Mouse (Mus musculus): ENCODE measurements around the gene Tssc4. TPM values are rescaled to one million over a fixed set of nuclear protein-coding genes. Genes with fewer than 3 reads are reported as not detected.
A peak's percentile ranks its signal among the peaks of the same experiment; 100 is the strongest.

Tssc4 gene
- polyA plus RNA-seq, 1 experiment: 99.9 TPM

DNA sequence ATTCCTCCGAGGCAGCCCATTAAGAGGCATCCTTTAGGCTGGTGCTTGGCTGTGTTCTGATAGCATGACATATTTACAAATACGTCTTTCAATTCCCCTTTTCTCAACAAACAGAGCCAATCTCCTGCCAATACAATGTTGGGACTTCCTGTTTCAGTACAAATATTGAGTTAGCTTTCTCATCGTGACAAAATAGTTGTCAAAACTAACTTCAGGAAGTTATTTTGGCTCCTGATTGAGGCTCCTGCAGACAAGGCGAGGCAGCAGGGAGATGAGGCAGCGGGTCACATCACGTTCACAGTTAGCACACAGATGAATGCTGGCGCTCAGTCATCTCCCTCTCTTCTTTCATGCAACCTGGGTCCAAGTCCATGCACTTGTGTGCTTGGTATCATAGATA lies 22.7 kb upstream of the Tssc4 start:
- TF ChIP-seq POLR2A (IDR thresholded peaks at IDR 0.05; ENCODE audit: borderline replicate concordance, extremely low read depth, insufficient read depth, insufficient read length, poor library complexity, severe bottlenecking) (no peak), CTCF (IDR thresholded peaks at IDR 0.05; ENCODE audit: borderline replicate concordance, extremely low read depth, insufficient read depth, insufficient read length) (no peak)
- no peak for DNase-seq (ENCODE audit: low read depth)

DNA sequence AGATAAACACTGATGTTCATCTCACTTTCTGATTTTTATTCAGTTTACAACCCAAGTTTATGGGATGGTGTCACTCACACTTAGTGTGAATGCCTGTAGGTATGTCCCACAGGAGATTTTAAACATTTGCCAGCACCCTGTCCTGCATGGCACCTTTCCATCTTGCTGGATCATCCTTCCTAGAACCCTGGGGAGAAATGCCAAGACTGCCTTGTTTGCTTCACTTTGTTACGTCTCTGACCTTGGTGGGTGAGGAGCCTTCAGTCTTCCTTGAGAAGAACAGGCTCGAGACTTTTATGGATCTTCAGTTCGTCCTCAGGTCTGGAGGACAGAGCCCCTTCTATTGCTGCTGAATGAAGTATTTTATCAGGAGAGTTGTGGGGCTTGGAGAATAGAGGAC lies 19.7 kb upstream of the Tssc4 start:
- no peak for DNase-seq (ENCODE audit: low read depth)
- TF ChIP-seq POLR2A (IDR thresholded peaks at IDR 0.05; ENCODE audit: borderline replicate concordance, extremely low read depth, insufficient read depth, insufficient read length, poor library complexity, severe bottlenecking): no peak
- no peak for TF ChIP-seq CTCF (IDR thresholded peaks at IDR 0.05; ENCODE audit: borderline replicate concordance, extremely low read depth, insufficient read depth, insufficient read length)

DNA sequence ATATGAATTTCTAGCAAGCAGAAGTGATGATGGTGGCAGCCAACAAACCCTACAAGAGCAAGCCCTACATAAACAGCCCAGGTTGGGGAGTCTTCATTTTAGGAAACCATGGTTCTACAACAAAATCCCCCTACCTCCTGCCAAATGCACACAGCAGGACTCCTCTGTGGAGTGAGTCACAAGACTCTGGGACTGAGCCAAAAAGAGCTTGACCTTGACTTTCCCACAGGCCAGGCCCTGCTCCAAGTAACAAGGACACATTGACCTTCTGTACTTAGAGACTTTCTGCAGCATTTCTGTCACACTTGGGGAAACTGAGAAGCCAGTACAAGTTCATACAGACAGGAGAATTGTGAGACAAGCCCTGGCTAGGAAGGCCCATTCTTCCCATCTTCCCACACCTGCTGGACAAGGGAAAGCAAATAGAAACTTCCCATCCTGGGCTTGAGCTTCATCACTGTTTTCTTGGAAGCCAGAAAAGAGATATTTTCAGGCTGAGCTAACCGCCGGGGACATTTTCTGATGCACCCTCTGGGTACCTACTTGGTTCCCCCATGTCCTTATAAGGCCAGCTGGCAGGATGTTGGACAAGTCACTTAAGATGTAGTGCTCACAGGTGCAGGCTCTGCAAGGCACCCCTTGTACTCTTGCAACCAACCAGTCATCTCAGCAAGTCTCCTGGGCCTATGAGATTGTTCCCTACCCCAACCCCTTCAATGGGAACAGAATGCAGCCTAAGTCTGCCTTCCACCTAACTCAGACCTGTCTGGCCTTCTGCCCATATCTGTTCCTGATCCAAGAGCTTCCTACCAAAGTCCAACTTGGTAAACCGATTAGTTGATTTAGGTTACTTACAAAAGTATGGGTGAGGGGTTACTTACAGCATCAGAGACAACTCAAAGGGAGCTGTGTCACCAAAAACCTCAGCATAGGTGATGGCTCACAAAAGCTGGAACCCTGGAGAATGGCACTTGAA lies 18.9 kb upstream of the Tssc4 start:
- DNase-seq (ENCODE audit: low read depth): no peak
- TF ChIP-seq CTCF (IDR thresholded peaks at IDR 0.05; ENCODE audit: borderline replicate concordance, extremely low read depth, insufficient read depth, insufficient read length): no peak
- no peak for TF ChIP-seq POLR2A (IDR thresholded peaks at IDR 0.05; ENCODE audit: borderline replicate concordance, extremely low read depth, insufficient read depth, insufficient read length, poor library complexity, severe bottlenecking)

DNA sequence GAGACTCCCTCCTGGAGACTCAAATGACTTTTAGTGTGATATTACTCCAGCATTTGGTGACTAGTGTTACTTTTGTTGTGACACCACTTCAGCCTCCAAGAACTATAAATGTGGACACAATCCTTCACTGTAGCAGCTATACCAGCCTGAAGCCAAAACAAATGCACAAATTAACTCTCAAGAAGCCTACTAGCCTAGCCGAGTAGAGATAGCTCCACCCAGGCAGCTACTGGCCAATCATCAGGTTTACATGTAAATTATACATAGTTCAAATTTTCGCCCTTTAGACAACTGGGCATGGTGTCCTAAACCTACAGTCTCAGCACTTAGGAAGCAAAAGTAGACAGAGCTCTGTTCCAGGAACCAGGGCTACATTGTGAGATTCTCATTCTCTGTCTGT lies 17.7 kb upstream of the Tssc4 start:
- TF ChIP-seq CTCF (IDR thresholded peaks at IDR 0.05; ENCODE audit: borderline replicate concordance, extremely low read depth, insufficient read depth, insufficient read length) (no peak), POLR2A (IDR thresholded peaks at IDR 0.05; ENCODE audit: borderline replicate concordance, extremely low read depth, insufficient read depth, insufficient read length, poor library complexity, severe bottlenecking) (no peak)
- DNase-seq (ENCODE audit: low read depth): no peak

DNA sequence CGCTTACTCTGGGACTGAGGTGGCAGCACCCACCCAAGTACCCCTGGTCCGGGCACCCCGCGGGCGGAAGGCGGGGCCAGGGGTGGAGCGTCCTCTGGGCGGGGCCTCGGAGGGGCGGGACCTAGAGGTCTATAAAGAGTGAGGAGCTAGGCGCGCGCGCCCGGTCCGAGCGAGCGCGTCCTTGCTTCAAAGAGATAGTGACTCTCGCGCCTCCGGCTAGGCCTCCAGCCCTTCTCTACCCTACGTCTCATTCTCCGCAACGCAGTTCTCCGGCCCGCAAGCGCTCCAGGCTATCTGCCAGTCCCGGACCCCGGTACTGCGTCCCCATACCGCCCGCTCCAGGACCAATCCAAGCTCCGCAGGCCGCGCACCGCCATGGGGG lies 16.4 kb upstream of the Tssc4 start, which contains the start of gene Cd81:
Gene Cd81 (plus strand): TSS at position 114 of the 382 bp plus-strand sequence.
- peak; percentile 90; the same call in 1 of the 2 replicates for TF ChIP-seq POLR2A (IDR thresholded peaks at IDR 0.05; ENCODE audit: borderline replicate concordance, extremely low read depth, insufficient read depth, insufficient read length, poor library complexity, severe bottlenecking)
- TF ChIP-seq CTCF (IDR thresholded peaks at IDR 0.05; ENCODE audit: borderline replicate concordance, extremely low read depth, insufficient read depth, insufficient read length): no peak
- DNase-seq (ENCODE audit: low read depth): peak; percentile 85

DNA sequence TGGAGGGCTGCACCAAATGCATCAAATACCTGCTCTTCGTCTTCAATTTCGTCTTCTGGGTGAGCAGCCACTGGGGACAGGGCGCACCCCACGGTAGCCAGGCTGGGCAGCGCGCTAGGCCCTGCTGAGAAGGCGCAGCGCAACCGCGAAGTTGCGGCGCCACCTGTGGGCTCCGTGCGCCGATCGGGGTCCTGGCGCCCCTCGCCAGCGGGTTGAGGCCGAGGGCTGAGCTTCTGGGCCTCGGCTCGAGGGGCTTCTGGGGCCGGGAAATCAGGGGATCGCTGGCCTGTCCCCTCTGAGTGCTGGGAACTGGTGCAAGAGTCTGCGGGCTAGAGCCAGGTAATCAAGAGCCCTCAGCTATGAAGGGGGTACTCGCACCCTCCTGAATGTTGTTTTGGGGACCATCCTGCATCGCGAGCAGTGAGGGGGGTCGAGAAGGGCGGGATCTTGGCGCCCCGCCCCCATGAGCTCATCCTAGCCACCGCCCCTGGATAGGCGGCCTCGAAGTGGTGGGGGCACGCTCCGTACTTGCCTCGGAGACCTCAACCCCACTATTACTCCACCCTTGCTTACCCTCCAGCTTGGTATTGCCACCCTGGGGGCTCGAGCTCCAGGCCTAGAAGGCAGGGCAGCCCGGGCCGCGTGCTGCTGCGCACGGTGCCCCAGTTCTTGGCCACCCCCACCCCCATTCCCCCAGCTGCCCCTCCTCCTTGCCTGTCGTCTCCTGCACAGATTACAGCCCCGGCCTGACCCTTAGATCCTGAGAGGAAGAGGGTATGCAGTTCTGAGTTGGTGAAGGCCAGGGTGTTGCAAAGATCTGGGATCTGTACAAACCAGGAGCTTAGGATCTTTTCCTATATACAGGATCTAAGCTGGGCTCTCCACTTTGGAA lies 15.8 kb upstream of the Tssc4 start:
- TF ChIP-seq POLR2A (IDR thresholded peaks at IDR 0.05; ENCODE audit: borderline replicate concordance, extremely low read depth, insufficient read depth, insufficient read length, poor library complexity, severe bottlenecking): no peak
- no peak for TF ChIP-seq CTCF (IDR thresholded peaks at IDR 0.05; ENCODE audit: borderline replicate concordance, extremely low read depth, insufficient read depth, insufficient read length)
- peak; percentile 82 for DNase-seq (ENCODE audit: low read depth)

DNA sequence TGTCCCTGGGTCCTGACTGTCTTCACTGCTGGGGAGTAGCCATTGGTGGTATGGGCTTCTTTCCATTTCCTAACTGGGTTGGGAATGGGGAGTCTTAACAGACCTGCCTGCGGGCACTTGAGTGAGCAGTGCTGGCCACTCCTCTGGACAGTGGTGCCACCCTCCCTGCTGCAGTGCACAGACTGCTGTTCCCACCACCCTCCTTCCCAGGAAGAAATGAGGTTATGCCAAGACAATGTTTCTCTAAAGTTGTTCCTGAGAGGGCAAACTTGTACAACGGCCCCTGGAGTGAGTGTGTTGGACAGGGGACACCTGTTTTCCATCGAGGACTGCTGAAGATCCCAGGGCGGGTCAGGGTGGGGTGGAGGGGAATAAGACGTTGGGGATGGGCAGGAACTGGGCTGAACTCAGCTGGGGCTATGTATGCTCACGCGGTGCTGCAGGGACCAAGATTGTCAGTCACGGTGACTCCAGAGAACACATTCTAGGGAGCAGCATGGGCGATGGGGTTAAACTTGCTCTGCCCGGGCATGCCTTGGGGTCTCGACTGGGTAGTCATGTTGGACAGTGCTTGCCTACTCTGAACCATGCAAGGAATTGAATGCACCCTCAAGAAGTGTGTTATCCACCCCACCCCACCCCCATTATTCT lies 15.0 kb upstream of the Tssc4 start:
- DNase-seq (ENCODE audit: low read depth): no peak
- TF ChIP-seq CTCF (IDR thresholded peaks at IDR 0.05; ENCODE audit: borderline replicate concordance, extremely low read depth, insufficient read depth, insufficient read length) (no peak), POLR2A (IDR thresholded peaks at IDR 0.05; ENCODE audit: borderline replicate concordance, extremely low read depth, insufficient read depth, insufficient read length, poor library complexity, severe bottlenecking) (no peak)

DNA sequence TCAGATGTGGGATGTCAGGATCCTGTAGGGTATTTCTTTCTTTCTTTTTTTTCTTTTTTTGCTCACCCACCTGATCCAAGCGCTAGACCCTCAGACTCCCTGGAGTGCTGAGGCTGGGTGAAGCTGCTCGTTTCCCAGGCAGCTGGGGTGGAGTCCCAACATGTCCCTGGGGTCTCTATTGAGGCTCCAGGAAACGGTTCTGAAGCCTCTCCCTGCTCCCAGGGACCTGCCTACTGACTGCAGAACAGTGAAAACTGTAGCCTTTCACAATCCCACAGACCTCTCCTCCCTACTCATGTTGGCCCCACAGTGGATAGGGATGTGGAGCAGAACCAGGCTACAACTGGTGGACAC lies 14.5 kb upstream of the Tssc4 start:
- DNase-seq (ENCODE audit: low read depth): no peak
- TF ChIP-seq CTCF (IDR thresholded peaks at IDR 0.05; ENCODE audit: borderline replicate concordance, extremely low read depth, insufficient read depth, insufficient read length) (no peak), POLR2A (IDR thresholded peaks at IDR 0.05; ENCODE audit: borderline replicate concordance, extremely low read depth, insufficient read depth, insufficient read length, poor library complexity, severe bottlenecking) (no peak)

DNA sequence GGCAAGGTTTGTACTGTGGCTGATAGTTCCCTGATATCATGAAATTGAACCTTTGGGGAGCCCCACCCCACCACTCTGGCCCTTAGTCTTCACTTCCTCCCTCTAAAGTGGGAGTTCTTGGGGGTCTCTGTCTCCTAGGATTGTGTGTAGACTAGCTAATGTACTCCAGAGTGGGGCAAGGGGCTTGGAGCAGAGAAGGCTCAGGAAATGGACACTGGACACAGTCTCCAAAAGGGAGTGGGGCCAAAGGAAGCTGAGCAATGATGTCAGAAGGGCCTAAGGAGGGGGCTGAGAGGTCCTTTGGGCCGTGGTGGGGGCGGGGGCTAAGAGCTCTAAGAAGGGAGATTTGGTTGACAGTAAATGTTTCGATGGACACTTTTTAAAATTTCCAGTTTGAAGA lies 14.0 kb upstream of the Tssc4 start:
- no peak for DNase-seq (ENCODE audit: low read depth)
- TF ChIP-seq POLR2A (IDR thresholded peaks at IDR 0.05; ENCODE audit: borderline replicate concordance, extremely low read depth, insufficient read depth, insufficient read length, poor library complexity, severe bottlenecking): no peak
- no peak for TF ChIP-seq CTCF (IDR thresholded peaks at IDR 0.05; ENCODE audit: borderline replicate concordance, extremely low read depth, insufficient read depth, insufficient read length)

DNA sequence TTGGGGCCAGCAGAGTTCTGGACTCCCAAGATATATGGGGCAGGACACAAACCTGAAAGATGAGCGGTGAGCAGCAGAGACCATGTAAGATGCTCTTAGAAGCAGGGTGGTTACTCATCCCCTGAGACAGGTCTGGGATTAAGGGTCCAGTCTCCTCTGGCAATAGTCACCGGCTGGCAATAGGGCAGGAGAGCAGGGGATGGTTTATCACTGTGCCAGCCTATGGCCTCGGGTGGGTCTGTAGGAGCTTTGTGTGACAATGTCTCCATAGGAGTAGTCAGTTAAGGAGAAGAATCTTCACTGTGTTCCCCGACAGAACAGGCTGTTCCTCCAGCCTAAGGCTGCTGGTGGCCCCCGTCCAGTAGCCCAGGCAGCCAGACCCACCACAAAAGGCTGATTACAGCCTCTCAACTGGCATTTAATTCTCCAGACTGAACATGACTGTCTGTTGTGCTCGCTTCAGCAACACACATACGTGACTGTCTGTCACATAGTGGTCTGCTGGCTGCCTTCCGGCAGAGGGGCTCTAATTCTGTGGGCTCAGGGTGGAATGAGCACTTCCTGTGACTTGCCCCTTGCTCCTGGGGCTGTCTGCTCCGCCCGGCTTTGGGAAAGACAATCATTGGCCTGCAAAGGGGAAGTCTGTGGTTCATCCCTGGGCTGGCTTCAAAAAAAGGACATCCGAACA lies 13.4 kb upstream of the Tssc4 start:
- DNase-seq (ENCODE audit: low read depth): peak; percentile 16
- TF ChIP-seq CTCF (IDR thresholded peaks at IDR 0.05; ENCODE audit: borderline replicate concordance, extremely low read depth, insufficient read depth, insufficient read length) (no peak), POLR2A (IDR thresholded peaks at IDR 0.05; ENCODE audit: borderline replicate concordance, extremely low read depth, insufficient read depth, insufficient read length, poor library complexity, severe bottlenecking) (no peak)

Data from brain, embryonic 14.5 days (tissue).